Mouse (Mus musculus) stomach, embryonic 14.5 days (tissue): ENCODE results near the gene Tmed6. TPM values are rescaled to one million over a fixed set of nuclear protein-coding genes. Genes with fewer than 3 reads are reported as not detected.

Source experiments
- ATAC-seq: fragments of 200-750 bp; cut with Nextera tagmentation; 2 replicates; pipeline ENCODE4 v1.8.0; 2017; ENCODE audit warnings: low read depth, moderate TSS enrichment; ENCODE audit not compliant: insufficient number of reproducible peaks, insufficient read depth, low FRiP score
- H3K27ac ChIP-seq: fragments of 300-500 bp; sonication (generic); 2 replicates; pipeline ENCODE4 v1.5.1; 2014; ENCODE audit warnings: mild to moderate bottlenecking, low read length, moderate library complexity, mixed read lengths
- H3K27me3 ChIP-seq: fragments of 300-500 bp; sonication (generic); 2 replicates; pipeline ENCODE4 v1.6.1; 2014; ENCODE audit warnings: low read length, control low read depth, mixed read lengths; ENCODE audit not compliant: control insufficient read depth, insufficient read depth
- H3K36me3 ChIP-seq: fragments of 300-500 bp; sonication (generic); 2 replicates; pipeline ENCODE4 v1.6.1; 2014; ENCODE audit warnings: mild to moderate bottlenecking, control low read depth, low read length, moderate library complexity, mixed read lengths; ENCODE audit not compliant: control insufficient read depth, insufficient read depth
- H3K4me1 ChIP-seq: fragments of 300-500 bp; sonication (generic); 2 replicates; pipeline ENCODE4 v1.6.1; 2014; ENCODE audit warnings: low read length, control low read depth, mixed read lengths; ENCODE audit not compliant: control insufficient read depth, insufficient read depth
- H3K4me2 ChIP-seq: fragments of 300-500 bp; sonication (generic); replicated peaks from 2 replicates; pipeline ENCODE4 v1.6.1; 2014; ENCODE audit warnings: low read depth, low read length, control low read depth
- H3K4me3 ChIP-seq: fragments of 300-500 bp; sonication (generic); 2 replicates; pipeline ENCODE4 v1.5.1; 2014; ENCODE audit warnings: low read depth, low read length, control low read depth
- H3K9ac ChIP-seq: fragments of 300-500 bp; sonication (generic); replicated peaks from 2 replicates; pipeline ENCODE4 v1.6.1; 2014; ENCODE audit warnings: low read depth, mild to moderate bottlenecking, control low read depth, low read length, moderate library complexity, mixed read lengths
- H3K9me3 ChIP-seq: fragments of 300-500 bp; sonication (generic); 2 replicates; pipeline ENCODE4 v1.6.1; 2016; ENCODE audit warnings: low read depth, low read length, control low read depth; ENCODE audit not compliant: control insufficient read depth
- WGBS: fragments of 180-500 bp; shearing (Covaris S2); extraction: QIAGEN DNeasy Blood & Tissue Kit; methylation state at CpG from one replicate; pipeline ENCODE4 v1.1.7; 2014; 5-methylcytosine and 5-hydroxymethylcytosine counted together
- polyA plus RNA-seq: library from polyadenylated mRNA; unstranded; fragments of >200 nt; fragmentation: Nextera tagmentation; extraction: Ambion mirVana; gene quantifications from 2 replicates; pipeline ENCODE4 v1.2.1, GENCODE M21; 2014

Tmed6 gene
- polyA plus RNA-seq, 1 experiment from 2014 or later: 12.6 TPM

GRCm38 (mm10) chr8:107086018-107086417, 20.6 kb upstream of the Tmed6 start:
- no peak overlapping the region for H3K4me2 ChIP-seq
- no peak overlapping the region for H3K27ac ChIP-seq
- 98% methylated on average over 5 of the region's 5 CpGs for WGBS
- H3K4me1 ChIP-seq: no peaks in the 10 kb centered on the region
- peaks cover 44% of the 10 kb centered on the region for H3K36me3 ChIP-seq
- H3K27me3 ChIP-seq: no peaks in the 10 kb centered on the region
- no peak overlapping the region for H3K4me3 ChIP-seq
- H3K9ac ChIP-seq: no peak overlapping the region
- ATAC-seq: no peak
- no peaks in the 10 kb centered on the region for H3K9me3 ChIP-seq

- ATAC-seq: no peak
- H3K4me2 ChIP-seq: no peak overlapping the region
Measured at GRCm38 (mm10) chr8:107085358-107085757, 19.9 kb upstream of the Tmed6 start.

GRCm38 (mm10) chr8:107076239-107076888, 10.9 kb upstream of the Tmed6 start:
- WGBS: 88% methylated on average over 7 of the region's 7 CpGs
- Histone ChIP-seq H3K4me1 (no peaks in the 10 kb centered on the region), H3K36me3 (peaks cover 77% of the 10 kb centered on the region), H3K4me3 (no peak overlapping the region), H3K27ac (no peak overlapping the region), H3K9me3 (no peaks in the 10 kb centered on the region), H3K9ac (no peak overlapping the region), H3K4me2 (no peak overlapping the region), H3K27me3 (no peaks in the 10 kb centered on the region)
- no peak for ATAC-seq

More at GRCm38 (mm10) chr8:107085358-107085757, 19.9 kb upstream of the Tmed6 start:
- Histone ChIP-seq H3K27me3 (no peaks in the 10 kb centered on the region), H3K9ac (no peak overlapping the region), H3K27ac (no peak overlapping the region), H3K4me3 (no peak overlapping the region), H3K36me3 (peaks cover 46% of the 10 kb centered on the region), H3K4me1 (no peaks in the 10 kb centered on the region), H3K9me3 (no peaks in the 10 kb centered on the region)
- WGBS: 96% methylated on average over 17 of the region's 17 CpGs

GRCm38 (mm10) chr8:107074128-107074527, 8.7 kb upstream of the Tmed6 start:
- H3K4me2 ChIP-seq: no peak overlapping the region
- H3K36me3 ChIP-seq: peaks cover 68% of the 10 kb centered on the region
- H3K27ac ChIP-seq: no peak overlapping the region
- H3K9me3 ChIP-seq: no peaks in the 10 kb centered on the region
- H3K27me3 ChIP-seq: no peaks in the 10 kb centered on the region
- no peaks in the 10 kb centered on the region for H3K4me1 ChIP-seq
- H3K9ac ChIP-seq: no peak overlapping the region
- H3K4me3 ChIP-seq: no peak overlapping the region
- WGBS: 88% methylated on average over 1 of the region's 1 CpGs
- no peak for ATAC-seq

- 86% methylated on average over 4 of the region's 4 CpGs for WGBS
- Histone ChIP-seq H3K9ac (no peak overlapping the region), H3K27me3 (no peaks in the 10 kb centered on the region), H3K4me1 (no peaks in the 10 kb centered on the region), H3K27ac (no peak overlapping the region), H3K9me3 (no peaks in the 10 kb centered on the region), H3K4me2 (no peak overlapping the region), H3K36me3 (peaks cover 64% of the 10 kb centered on the region), H3K4me3 (no peak overlapping the region)
- no peak for ATAC-seq
Measured at GRCm38 (mm10) chr8:107073706-107074105, 8.3 kb upstream of the Tmed6 start.

GRCm38 (mm10) chr8:107062613-107063012, 2.8 kb downstream of the Tmed6 start:
- Histone ChIP-seq H3K4me3 (no peak overlapping the region), H3K36me3 (peaks cover 17% of the 10 kb centered on the region), H3K27me3 (no peaks in the 10 kb centered on the region), H3K9me3 (no peaks in the 10 kb centered on the region), H3K27ac (no peak overlapping the region), H3K4me1 (peaks cover 3% of the 10 kb centered on the region; the same call in 1 of the 2 replicates), H3K4me2 (no peak overlapping the region), H3K9ac (no peak overlapping the region)
- 63% methylated on average over 1 of the region's 1 CpGs for WGBS
- no peak for ATAC-seq

- Histone ChIP-seq H3K4me2 (peak overlapping the region; percentile 94), H3K9me3 (no peaks in the 10 kb centered on the region), H3K36me3 (peaks cover 37% of the 10 kb centered on the region), H3K4me1 (peaks cover 14% of the 10 kb centered on the region; the same call in 1 of the 2 replicates), H3K27ac (peak overlapping the region; percentile 22; the same call in 1 of the 2 replicates), H3K9ac (peak overlapping the region; percentile 72), H3K4me3 (peak overlapping the region; percentile 82), H3K27me3 (no peaks in the 10 kb centered on the region)
- WGBS: 1% methylated on average over 32 of the region's 33 CpGs
- peak; percentile 59 for ATAC-seq
Measured at GRCm38 (mm10) chr8:107056973-107057369, 8.5 kb downstream of the Tmed6 start.

- peak; percentile 90 for ATAC-seq
- peak within 1 kb of the TSS; percentile 94 for H3K4me2 ChIP-seq
- H3K9ac ChIP-seq: peak within 1 kb of the TSS; percentile 77
- H3K4me3 ChIP-seq: peak within 1 kb of the TSS; percentile 82
- WGBS: under 1% methylated on average over 87 of the region's 88 CpGs
- peak within 1 kb of the TSS; percentile 49; the same call in 1 of the 2 replicates for H3K27ac ChIP-seq
- no peaks in the 10 kb centered on the region for H3K9me3 ChIP-seq
- H3K27me3 ChIP-seq: no peaks in the 10 kb centered on the region
- peaks cover 14% of the 10 kb centered on the region; the same call in 1 of the 2 replicates for H3K4me1 ChIP-seq
- H3K36me3 ChIP-seq: peaks cover 41% of the 10 kb centered on the region
Measured at GRCm38 (mm10) chr8:107056076-107056972, 9.1 kb downstream of the Tmed6 start, which contains the start of the genes Cog8 and Nip7. Gene Cog8 (minus strand): TSS chr8:107056689. Gene Nip7 (plus strand): TSS chr8:107056877.
